Comparison of ENCODE assay signal across 8 mouse cellular contexts in the genomic region with DNA sequence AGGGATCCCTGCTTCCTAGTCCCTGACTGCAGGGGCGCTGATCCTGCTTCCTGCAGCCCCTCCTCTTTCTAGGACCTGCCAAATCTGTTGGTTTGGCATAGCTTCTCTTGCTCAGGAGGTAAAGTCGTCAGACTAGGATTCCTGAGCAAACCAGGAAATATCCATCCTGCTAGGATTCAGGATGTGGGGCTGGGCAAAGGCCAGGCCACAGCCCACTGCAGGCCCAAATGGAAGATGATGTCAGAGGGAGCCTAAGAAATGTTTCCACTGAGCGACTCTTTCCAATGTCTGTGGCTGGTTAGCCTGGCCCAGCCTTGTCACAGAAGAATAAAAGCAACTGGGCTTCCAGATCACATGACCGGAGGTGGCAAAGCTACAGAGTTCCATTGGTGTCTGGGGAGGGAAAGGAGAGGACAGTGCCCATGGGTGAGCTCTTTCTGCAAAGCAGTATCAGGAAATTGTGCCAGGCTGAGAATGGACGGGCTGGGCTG. TPM values are rescaled to one million over a fixed set of nuclear protein-coding genes. Genes with fewer than 3 reads are reported as not detected.
DNase-seq lines count a peak whose midpoint lies in the region; ATAC-seq and TF ChIP-seq lines count a peak whose summit lies in the region.

No protein-coding gene starts in this region.

- WGBS in forebrain, embryonic 14.5 days: 38% methylated on average over 5 of the region's 5 CpGs
- 48% methylated on average over 5 of the region's 5 CpGs for WGBS in forebrain, embryonic 12.5 days
- 47% methylated on average over 5 of the region's 5 CpGs for WGBS in heart, embryonic 13.5 days
- 44% methylated on average over 5 of the region's 5 CpGs for WGBS in lung, embryonic 14.5 days
- WGBS in midbrain, embryonic 16.5 days: 47% methylated on average over 5 of the region's 5 CpGs

- H3K27me3 ChIP-seq in forebrain, embryonic 14.5 days (replicated peaks; ENCODE audit: control insufficient read depth, insufficient read depth, low read length): no peaks in the 10 kb centered on the region
- H3K27me3 ChIP-seq in forebrain, embryonic 12.5 days: peaks cover 15% of the 10 kb centered on the region
- peaks cover 12% of the 10 kb centered on the region for H3K27me3 ChIP-seq in heart, embryonic 13.5 days (replicated peaks)
- H3K27me3 ChIP-seq in lung, embryonic 14.5 days (ENCODE audit: insufficient read depth, low read length): no peaks in the 10 kb centered on the region
- H3K27me3 ChIP-seq in midbrain, embryonic 16.5 days (ENCODE audit: control insufficient read depth, insufficient read depth, low read depth, low read length): no peaks in the 10 kb centered on the region

- ATAC-seq in forebrain, embryonic 14.5 days: no peak
- no peak for ATAC-seq in forebrain, embryonic 12.5 days (ENCODE audit: low FRiP score)
- peak; percentile 52; the same call in 1 of the 2 replicates for ATAC-seq in heart, embryonic 13.5 days (ENCODE audit: extremely low read depth, insufficient number of reproducible peaks, low FRiP score, low TSS enrichment)
- peak; percentile 16; the same call in 1 of the 2 replicates for ATAC-seq in lung, embryonic 14.5 days (ENCODE audit: insufficient read depth)
- ATAC-seq in midbrain, embryonic 16.5 days: no peak
- no peak for ATAC-seq in erythroblast, adult 5-6 weeks (replicated peaks; ENCODE audit: low FRiP score, poor library complexity, severe bottlenecking)

- peak; percentile 47 for DNase-seq in forebrain, embryonic 14.5 days (ENCODE audit: low spot score)
- DNase-seq in MN1 (ENCODE audit: low spot score): peak; percentile 20
- DNase-seq in lung, embryonic 14.5 days: peak; percentile 59
- DNase-seq in embryo, embryonic 9.5 days (ENCODE audit: extremely low spot score): no peak

- no peak overlapping the region for H3K9ac ChIP-seq in forebrain, embryonic 14.5 days (ENCODE audit: low read length)
- no peak overlapping the region for H3K9ac ChIP-seq in forebrain, embryonic 12.5 days
- H3K9ac ChIP-seq in heart, embryonic 13.5 days: peak overlapping the region; percentile 48; the same call in 1 of the 2 replicates
- no peak overlapping the region for H3K9ac ChIP-seq in lung, embryonic 14.5 days
- no peak overlapping the region for H3K9ac ChIP-seq in midbrain, embryonic 16.5 days (ENCODE audit: low read depth, low read length)

- no peaks in the 10 kb centered on the region for H3K36me3 ChIP-seq in forebrain, embryonic 14.5 days (ENCODE audit: control insufficient read depth, insufficient read depth, low read length)
- H3K36me3 ChIP-seq in forebrain, embryonic 12.5 days (replicated peaks): no peaks in the 10 kb centered on the region
- no peaks in the 10 kb centered on the region for H3K36me3 ChIP-seq in heart, embryonic 13.5 days
- H3K36me3 ChIP-seq in lung, embryonic 14.5 days (ENCODE audit: insufficient read depth): no peaks in the 10 kb centered on the region
- no peaks in the 10 kb centered on the region for H3K36me3 ChIP-seq in midbrain, embryonic 16.5 days (ENCODE audit: control insufficient read depth, insufficient read depth, low read length)

- H3K9me3 ChIP-seq in forebrain, embryonic 14.5 days (replicated peaks; ENCODE audit: control insufficient read depth, low read length): no peaks in the 10 kb centered on the region
- no peaks in the 10 kb centered on the region for H3K9me3 ChIP-seq in forebrain, embryonic 12.5 days
- no peaks in the 10 kb centered on the region for H3K9me3 ChIP-seq in heart, embryonic 13.5 days
- no peaks in the 10 kb centered on the region for H3K9me3 ChIP-seq in lung, embryonic 14.5 days (ENCODE audit: low read depth, low read length)
- H3K9me3 ChIP-seq in midbrain, embryonic 16.5 days (replicated peaks; ENCODE audit: control insufficient read depth, low read length, poor library complexity, severe bottlenecking): no peaks in the 10 kb centered on the region

- H3K4me1 ChIP-seq in forebrain, embryonic 14.5 days (ENCODE audit: control insufficient read depth, insufficient read depth, low read length): peaks cover 4% of the 10 kb centered on the region; the same call in 1 of the 2 replicates
- H3K4me1 ChIP-seq in forebrain, embryonic 12.5 days: peaks cover 9% of the 10 kb centered on the region
- H3K4me1 ChIP-seq in heart, embryonic 13.5 days: peaks cover 30% of the 10 kb centered on the region
- peaks cover 6% of the 10 kb centered on the region; the same call in 1 of the 2 replicates for H3K4me1 ChIP-seq in lung, embryonic 14.5 days (ENCODE audit: insufficient read depth)
- H3K4me1 ChIP-seq in midbrain, embryonic 16.5 days (ENCODE audit: control insufficient read depth, insufficient read depth, low read length): peaks cover 8% of the 10 kb centered on the region; the same call in 1 of the 2 replicates

- TF ChIP-seq CTCF in lung, embryonic 14.5 days (IDR thresholded peaks at IDR 0.05; ENCODE audit: low read depth): no peak

- no peak overlapping the region for H3K4me2 ChIP-seq in forebrain, embryonic 14.5 days (ENCODE audit: low read length)
- no peak overlapping the region for H3K4me2 ChIP-seq in forebrain, embryonic 12.5 days
- peak overlapping the region; percentile 36 for H3K4me2 ChIP-seq in heart, embryonic 13.5 days
- no peak overlapping the region for H3K4me2 ChIP-seq in lung, embryonic 14.5 days
- H3K4me2 ChIP-seq in midbrain, embryonic 16.5 days (ENCODE audit: low read length): no peak overlapping the region

- H3K4me3 ChIP-seq in forebrain, embryonic 14.5 days (ENCODE audit: low read depth, low read length): no peak overlapping the region
- no peak overlapping the region for H3K4me3 ChIP-seq in forebrain, embryonic 12.5 days (replicated peaks)
- H3K4me3 ChIP-seq in heart, embryonic 13.5 days: no peak overlapping the region
- H3K4me3 ChIP-seq in lung, embryonic 14.5 days (ENCODE audit: low read depth, low read length): no peak overlapping the region
- no peak overlapping the region for H3K4me3 ChIP-seq in midbrain, embryonic 16.5 days (ENCODE audit: low read depth, low read length)

- H3K27ac ChIP-seq in forebrain, embryonic 14.5 days (ENCODE audit: low read depth, low read length): no peak overlapping the region
- H3K27ac ChIP-seq in forebrain, embryonic 12.5 days: no peak overlapping the region
- H3K27ac ChIP-seq in heart, embryonic 13.5 days (replicated peaks): peak overlapping the region; percentile 86
- H3K27ac ChIP-seq in lung, embryonic 14.5 days (ENCODE audit: low read depth): peak overlapping the region; percentile 9; the same call in 1 of the 2 replicates
- H3K27ac ChIP-seq in midbrain, embryonic 16.5 days (ENCODE audit: low read length): no peak overlapping the region

RNA-seq across cellular contexts. Expression of gene Sphk1, which starts 7.0 kb away (rescaled TPM):
- polyA plus RNA-seq in forebrain, embryonic 14.5 days (2014; fragmentation: Nextera tagmentation; extraction: Ambion mirVana): 2.2 and 2.7 TPM in 2 replicates
- 2.0 and 3.3 TPM in 2 replicates for polyA plus RNA-seq in forebrain, embryonic 12.5 days (2016; fragmentation: Nextera tagmentation; extraction: Ambion mirVana)
- polyA plus RNA-seq in heart, embryonic 13.5 days (2015; fragmentation: Nextera tagmentation; extraction: Ambion mirVana): 2.0 and 2.6 TPM in 2 replicates
- polyA plus RNA-seq in lung, embryonic 14.5 days (2014; fragmentation: Nextera tagmentation; extraction: Ambion mirVana): 4.0 and 5.5 TPM in 2 replicates
- polyA plus RNA-seq in midbrain, embryonic 16.5 days (2015; fragmentation: Nextera tagmentation; extraction: Ambion mirVana): 4.4 and 5.5 TPM in 2 replicates
- 14.2 and 15.9 TPM in 2 replicates for total RNA-seq in erythroblast, adult 5-6 weeks (2015; ENCODE audit: low replicate concordance)
- total RNA-seq in erythroblast, adult 5-6 weeks (2017; ENCODE audit: low replicate concordance): 45.3 and 46.3 TPM in 2 replicates

RNA-seq across cellular contexts. Expression of gene Prpsap1, which starts 29.7 kb away (rescaled TPM):
- polyA plus RNA-seq in forebrain, embryonic 14.5 days (2014; fragmentation: Nextera tagmentation; extraction: Ambion mirVana): 138 and 153 TPM in 2 replicates
- 174 and 176 TPM in 2 replicates for polyA plus RNA-seq in forebrain, embryonic 12.5 days (2016; fragmentation: Nextera tagmentation; extraction: Ambion mirVana)
- polyA plus RNA-seq in heart, embryonic 13.5 days (2015; fragmentation: Nextera tagmentation; extraction: Ambion mirVana): 90.2 and 102 TPM in 2 replicates
- polyA plus RNA-seq in lung, embryonic 14.5 days (2014; fragmentation: Nextera tagmentation; extraction: Ambion mirVana): 191 and 206 TPM in 2 replicates
- polyA plus RNA-seq in midbrain, embryonic 16.5 days (2015; fragmentation: Nextera tagmentation; extraction: Ambion mirVana): 177 and 198 TPM in 2 replicates
- total RNA-seq in erythroblast, adult 5-6 weeks (2015; ENCODE audit: low replicate concordance): 9.8 and 11.1 TPM in 2 replicates
- total RNA-seq in erythroblast, adult 5-6 weeks (2017; ENCODE audit: low replicate concordance): 9.2 and 14.1 TPM in 2 replicates

RNA-seq across cellular contexts. Expression of gene Ube2o, which starts 57.5 kb away (rescaled TPM):
- 16.7 and 20.7 TPM in 2 replicates for polyA plus RNA-seq in forebrain, embryonic 14.5 days (2014; fragmentation: Nextera tagmentation; extraction: Ambion mirVana)
- polyA plus RNA-seq in forebrain, embryonic 12.5 days (2016; fragmentation: Nextera tagmentation; extraction: Ambion mirVana): 12.5 and 17.3 TPM in 2 replicates
- 7.9 and 8.3 TPM in 2 replicates for polyA plus RNA-seq in heart, embryonic 13.5 days (2015; fragmentation: Nextera tagmentation; extraction: Ambion mirVana)
- 17.4 and 22.8 TPM in 2 replicates for polyA plus RNA-seq in lung, embryonic 14.5 days (2014; fragmentation: Nextera tagmentation; extraction: Ambion mirVana)
- polyA plus RNA-seq in midbrain, embryonic 16.5 days (2015; fragmentation: Nextera tagmentation; extraction: Ambion mirVana): 15.5 and 17.0 TPM in 2 replicates
- total RNA-seq in erythroblast, adult 5-6 weeks (2015; ENCODE audit: low replicate concordance): 473 and 508 TPM in 2 replicates
- total RNA-seq in erythroblast, adult 5-6 weeks (2017; ENCODE audit: low replicate concordance): 800 and 935 TPM in 2 replicates

RNA-seq across cellular contexts. Expression of gene Qrich2, which starts 57.7 kb away (rescaled TPM):
- polyA plus RNA-seq in forebrain, embryonic 14.5 days (2014; fragmentation: Nextera tagmentation; extraction: Ambion mirVana): not detected in 2 replicates
- not detected in 2 replicates for polyA plus RNA-seq in forebrain, embryonic 12.5 days (2016; fragmentation: Nextera tagmentation; extraction: Ambion mirVana)
- polyA plus RNA-seq in heart, embryonic 13.5 days (2015; fragmentation: Nextera tagmentation; extraction: Ambion mirVana): not detected in 2 replicates
- polyA plus RNA-seq in lung, embryonic 14.5 days (2014; fragmentation: Nextera tagmentation; extraction: Ambion mirVana): 0.45 TPM in 1 of 2 replicates, not detected in the other
- 0.08 TPM in 1 of 2 replicates, not detected in the other for polyA plus RNA-seq in midbrain, embryonic 16.5 days (2015; fragmentation: Nextera tagmentation; extraction: Ambion mirVana)
- not detected in 2 replicates for total RNA-seq in erythroblast, adult 5-6 weeks (2015; ENCODE audit: low replicate concordance)
- total RNA-seq in erythroblast, adult 5-6 weeks (2017; ENCODE audit: low replicate concordance): 0.17 TPM in 1 of 2 replicates, not detected in the other

Comparison
In these comparisons a context has a peak if more than half of its experiments do, and no peak if none do; other contexts are left out.
1. ATAC-seq: peak in heart, embryonic 13.5 days (single experiment) and lung, embryonic 14.5 days (single experiment); none in forebrain, embryonic 14.5 days (single experiment), forebrain, embryonic 12.5 days (single experiment), midbrain, embryonic 16.5 days (single experiment) and erythroblast, adult 5-6 weeks (single experiment).
2. H3K27ac ChIP-seq: peak in heart, embryonic 13.5 days (single experiment) and lung, embryonic 14.5 days (single experiment); none in forebrain, embryonic 14.5 days (single experiment), forebrain, embryonic 12.5 days (single experiment) and midbrain, embryonic 16.5 days (single experiment).